Mouse (Mus musculus) C2C12 (cell line): ENCODE data around the gene Agap1.

ENCODE experiments used
- CTCF ChIP-seq: IDR thresholded peaks from one replicate; pipeline ENCODE4 v1.5.1; 2011; ENCODE audit not compliant: control insufficient read depth, insufficient read depth, insufficient read length
- MAX ChIP-seq: IDR thresholded peaks from one replicate; pipeline ENCODE4 v1.6.1; 2011; ENCODE audit warnings: mild to moderate bottlenecking, control low read depth
- USF1 ChIP-seq: IDR thresholded peaks from one replicate; pipeline ENCODE4 v1.6.1; 2011; ENCODE audit warnings: low read depth, mild to moderate bottlenecking, control low read depth, moderate library complexity

- no peak for TF ChIP-seq CTCF
- TF ChIP-seq MAX = no peak
- no peak for TF ChIP-seq USF1
Observed at GRCm38 (mm10) chr1:89566578-89567488, 112.2 kb downstream of the Agap1 start.
